Mouse (Mus musculus) bone marrow, adult 2 months (tissue): ENCODE measurements around the gene Hoxc9.

Source experiments
- CTCF ChIP-seq: fragments of 200-500 bp; IDR thresholded peaks from 2 replicates; pipeline ENCODE4 v1.5.1; 2011; ENCODE audit warnings: low read length, control low read depth; ENCODE audit not compliant: control insufficient read depth, insufficient read depth
- POLR2A ChIP-seq: fragments of 200-500 bp; IDR thresholded peaks from 2 replicates; pipeline ENCODE4 v1.6.1; 2011; ENCODE audit warnings: low read depth, mild to moderate bottlenecking, control low read depth, low read length, borderline replicate concordance; ENCODE audit not compliant: control insufficient read depth

- TF ChIP-seq CTCF (no peak), POLR2A (no peak)
These were observed 13.0 kb upstream of the Hoxc9 start for GRCm38 (mm10) chr15:102963259-102963658.
